Mouse (Mus musculus) c-Kit-positive CD71-negative TER-119-negative erythroid progenitor cells, embryonic 14.5 days (primary cell): ENCODE data around the gene Psg17.
"Not testable (repeated sequence)": the region's sequence is repeated elsewhere in the genome, so short reads cannot be mapped to it uniquely, and the experiment has no call there.

Experiments used
- DNase-seq: peaks from one replicate; pipeline ENCODE4 v3.0.0-alpha.2; 2013; ENCODE audit warnings: low read depth

Gene Psg17

DNA sequence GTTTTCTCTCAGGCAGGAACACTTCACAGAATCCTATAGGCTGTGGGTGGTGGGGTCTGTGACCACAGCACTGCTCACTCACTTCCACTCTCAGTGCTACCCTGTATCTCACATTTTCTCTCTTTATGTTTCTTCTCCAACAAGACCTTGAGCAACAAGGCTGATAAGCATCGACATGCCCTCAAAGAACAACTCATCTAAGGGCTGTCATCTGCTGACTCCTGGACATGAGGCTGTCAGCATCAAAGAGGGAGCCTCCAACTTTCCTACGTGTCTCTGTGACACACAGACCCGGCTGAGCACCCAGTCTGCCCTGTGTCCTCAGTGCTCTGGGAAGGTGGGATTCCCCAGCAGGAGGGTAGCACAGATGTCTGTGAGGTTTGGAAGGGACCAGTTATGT lies at the start of gene Psg17:
Gene Psg17, minus strand, starts transcription at position 101 of the 400 bp plus-strand sequence.
- no peak for DNase-seq

DNA sequence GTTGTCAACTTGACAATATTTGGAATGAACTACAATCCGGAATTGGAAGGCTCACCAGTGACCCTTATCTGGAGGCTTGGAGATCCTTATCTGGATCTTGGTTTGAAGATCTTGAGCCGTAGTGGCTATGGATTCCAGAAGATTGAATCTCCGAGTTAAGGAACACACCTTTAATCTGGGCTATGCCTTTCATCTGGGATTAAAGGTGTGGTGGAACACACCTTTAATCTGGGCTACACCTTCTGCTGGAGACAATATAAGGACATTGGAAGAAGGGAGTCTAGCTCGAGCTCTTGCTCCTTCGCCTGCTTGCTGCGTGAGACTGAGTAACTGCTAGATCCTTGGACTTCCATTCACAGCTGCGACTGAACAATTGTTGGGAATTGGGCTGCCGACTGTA lies 49.6 kb upstream of the Psg17 start, which contains the start of gene Pglyrp1:
Gene Pglyrp1, plus strand, starts transcription at position 301 of the 400 bp plus-strand sequence.
- not testable (repeated sequence) for DNase-seq

DNA sequence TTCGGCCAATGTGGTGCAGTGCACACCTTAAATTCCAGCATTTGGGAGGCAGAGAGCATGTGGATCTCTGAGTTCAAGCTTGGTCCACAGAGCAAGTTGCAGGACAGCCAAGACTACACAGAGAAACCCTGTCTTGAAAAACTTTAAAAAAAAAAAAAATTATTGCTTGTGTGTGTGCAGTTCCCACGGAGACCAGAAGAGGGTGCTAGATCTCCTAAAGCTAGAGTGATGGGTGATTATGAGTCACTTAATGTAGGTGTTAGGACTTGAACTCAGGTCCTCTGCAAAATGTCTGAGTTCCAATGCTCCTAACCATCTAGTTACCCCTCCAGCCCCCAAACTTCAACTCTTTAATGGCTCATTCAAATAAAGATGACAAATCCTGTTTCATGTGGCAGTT lies 47.1 kb upstream of the Psg17 start:
- no peak for DNase-seq

DNA sequence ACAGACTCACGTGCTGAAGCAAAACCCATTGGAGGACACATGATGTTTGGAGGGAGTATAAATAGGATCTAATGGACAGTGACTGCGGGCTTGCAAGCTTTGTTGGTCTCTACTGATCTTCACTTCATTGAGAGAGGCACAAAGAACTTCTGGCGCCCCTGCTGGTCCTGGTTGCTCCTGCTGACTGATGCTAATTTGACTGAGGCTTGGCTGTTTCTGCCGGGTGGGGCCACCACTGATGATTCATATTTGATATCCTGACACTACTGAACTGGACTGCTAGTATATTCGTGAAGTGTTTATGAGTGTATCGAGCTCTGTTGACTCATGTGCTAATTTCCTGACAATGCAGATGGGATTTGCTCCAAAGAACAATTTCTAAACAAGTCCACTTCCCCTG lies 41.4 kb upstream of the Psg17 start:
- no peak for DNase-seq

DNA sequence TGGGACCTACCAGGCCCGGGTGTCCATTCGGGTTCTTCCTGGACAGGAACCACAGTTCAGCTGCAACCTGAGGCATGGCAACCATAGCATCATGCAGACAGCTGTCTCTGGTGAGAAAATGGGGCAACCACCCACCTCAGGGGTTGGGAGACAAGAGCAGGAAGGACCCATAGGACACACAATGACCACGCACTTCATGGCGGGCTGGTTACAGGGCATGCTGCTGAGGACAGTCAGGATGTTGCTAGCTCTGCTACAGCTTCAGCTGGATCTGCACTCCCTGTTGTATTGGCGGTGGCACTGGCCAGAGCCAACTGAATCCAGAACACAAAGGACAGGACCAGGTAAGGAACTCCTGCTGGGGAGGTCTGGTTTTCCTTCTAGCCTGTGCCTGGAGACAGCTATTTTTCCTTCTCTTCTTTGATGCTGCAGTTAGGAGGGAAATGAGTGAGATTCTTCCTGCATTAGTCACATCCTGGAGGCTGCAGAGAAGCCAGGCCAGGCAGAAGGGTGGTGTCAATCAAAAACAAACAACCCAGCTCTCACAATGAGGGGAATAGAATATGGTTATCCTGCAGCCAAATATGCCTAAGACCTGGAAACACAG lies 37.0 kb upstream of the Psg17 start:
- no peak for DNase-seq

DNA sequence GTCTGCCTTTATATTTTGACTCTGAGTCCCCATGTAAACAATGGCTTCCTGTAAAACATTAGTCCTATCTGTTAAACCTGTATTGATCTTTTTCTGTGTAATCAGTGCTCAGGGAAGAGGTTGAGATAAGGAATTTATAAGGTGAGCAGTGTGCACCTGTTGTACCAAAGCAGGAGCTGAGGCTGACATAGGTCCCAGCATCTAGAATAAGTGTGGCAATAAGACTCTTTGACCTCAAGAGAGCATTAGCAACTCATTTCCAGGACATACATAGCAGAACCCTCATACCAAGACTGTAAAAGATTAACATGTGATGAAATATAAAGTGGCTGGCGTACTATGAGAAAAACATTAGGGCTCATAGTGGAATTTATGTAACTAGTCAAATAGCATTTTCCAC lies 27.0 kb upstream of the Psg17 start:
- DNase-seq: no peak

DNA sequence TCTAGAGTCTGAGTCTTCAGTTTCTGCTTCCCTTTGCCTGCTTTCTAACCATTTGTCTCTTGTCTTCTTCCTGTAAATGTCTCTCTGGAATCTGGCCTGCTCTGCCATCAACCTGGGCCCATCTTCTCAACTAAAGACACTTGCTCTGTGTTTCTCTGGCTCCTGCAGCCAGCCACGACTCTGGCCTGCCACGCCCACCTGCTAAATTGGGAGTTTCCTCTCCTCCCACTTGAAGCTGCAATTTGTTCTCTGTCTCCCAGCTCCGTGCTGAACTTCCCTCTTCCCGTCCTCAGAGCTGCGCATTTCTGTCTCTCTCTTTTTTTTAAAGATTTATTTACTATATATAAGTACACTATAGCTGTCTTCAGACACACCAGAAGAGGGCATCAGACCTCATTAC lies 23.4 kb upstream of the Psg17 start:
- DNase-seq: no peak

DNA sequence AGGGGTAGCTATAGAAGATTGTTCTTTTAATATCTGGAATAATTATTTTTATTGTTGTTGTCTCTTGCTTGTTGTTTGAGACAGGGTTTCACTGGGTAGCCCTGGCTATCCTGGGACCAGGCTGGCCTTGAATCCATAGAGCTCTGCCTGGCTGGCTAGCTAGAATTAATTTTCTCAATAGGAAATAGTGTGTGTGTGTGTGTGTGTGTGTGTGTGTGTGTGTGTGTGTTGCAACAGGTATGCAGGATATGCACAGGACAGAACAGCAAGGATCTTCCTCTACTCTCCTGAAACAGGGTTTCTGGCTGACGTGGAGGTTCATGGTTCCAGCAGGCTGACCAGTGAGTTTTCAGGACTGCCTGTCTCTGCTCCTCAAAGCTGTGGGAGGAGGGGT lies 19.8 kb upstream of the Psg17 start:
- no peak for DNase-seq

DNA sequence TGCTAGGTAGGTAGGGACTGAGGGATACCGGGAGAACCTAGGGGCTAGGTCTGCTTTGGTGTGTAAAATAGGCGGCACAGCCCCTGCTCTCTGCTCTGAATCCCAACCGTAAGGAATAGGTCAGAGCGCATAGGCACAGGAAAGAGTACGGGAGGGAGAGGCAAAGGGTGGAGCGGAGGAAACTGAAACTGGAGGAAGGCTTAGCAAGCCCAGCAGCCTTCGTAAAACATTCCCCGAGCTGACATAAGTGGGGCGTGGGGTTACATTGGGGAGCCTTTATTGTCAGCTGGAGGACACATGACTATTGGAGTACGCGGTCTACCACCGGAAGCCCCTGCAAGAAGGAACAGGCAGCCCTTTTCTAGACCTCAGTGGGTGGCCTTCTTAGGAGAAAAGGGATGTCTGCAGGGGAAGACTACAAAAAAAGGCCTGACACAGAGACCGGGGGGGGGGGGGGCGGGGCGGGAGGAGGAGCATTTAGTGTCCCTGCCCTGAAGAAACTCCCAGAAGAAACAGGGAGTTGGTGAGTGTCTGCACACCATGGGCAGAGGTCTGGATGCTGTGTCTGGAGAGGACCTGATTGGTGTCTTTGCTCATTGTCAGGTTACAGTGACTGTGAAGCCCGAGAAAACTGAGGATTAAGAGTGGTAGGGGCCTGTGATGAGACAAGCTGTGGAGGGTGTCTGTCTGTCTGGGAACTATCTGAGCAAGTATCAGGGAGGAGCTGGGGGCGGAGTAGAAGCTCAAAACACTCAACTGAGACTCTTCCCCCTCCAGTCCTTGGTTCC lies 19.2 kb upstream of the Psg17 start:
- DNase-seq: peak; percentile 33

DNA sequence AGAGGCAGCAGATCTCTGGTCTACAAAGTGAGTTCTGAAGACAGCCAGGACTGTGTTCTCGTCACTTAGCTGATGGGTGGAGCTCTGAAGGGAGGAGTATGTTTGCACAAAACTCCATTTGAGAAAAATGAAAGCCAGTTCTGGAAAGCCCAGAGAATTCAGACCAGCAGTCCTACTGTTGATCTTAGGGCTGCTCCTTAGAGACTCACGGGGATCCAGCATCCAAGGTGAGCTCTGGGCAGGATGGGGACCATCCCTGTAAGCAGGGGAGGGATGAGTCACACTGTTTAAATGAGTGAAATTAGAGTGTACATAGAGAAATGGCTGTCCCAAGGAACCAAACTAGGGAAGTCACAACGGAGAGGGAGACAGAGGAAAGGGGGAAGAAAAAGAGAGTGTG lies 18.5 kb upstream of the Psg17 start, which contains the start of gene Mill2:
Gene Mill2, plus strand, starts transcription at position 102 of the 400 bp plus-strand sequence.
- no peak for DNase-seq

DNA sequence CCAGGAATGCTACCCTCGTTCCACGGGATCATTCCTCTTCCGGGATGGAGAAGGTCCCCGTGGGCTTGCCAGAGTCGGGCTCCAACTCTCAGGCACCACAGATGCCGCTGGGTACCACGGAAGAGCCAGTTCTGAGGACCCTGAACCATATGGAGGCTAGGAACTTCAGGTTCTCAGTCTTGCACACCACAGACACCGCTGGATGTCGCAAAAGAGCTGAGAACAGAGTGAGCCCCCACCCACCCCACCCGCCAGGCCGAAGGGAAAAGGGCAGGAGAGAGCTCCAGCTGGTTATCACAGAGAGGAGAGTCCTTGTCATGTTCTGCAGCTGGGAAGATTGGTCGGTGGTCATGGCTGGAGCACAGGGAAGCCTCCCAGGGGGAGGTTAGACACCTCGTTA lies 10.9 kb upstream of the Psg17 start:
- DNase-seq: no peak

DNA sequence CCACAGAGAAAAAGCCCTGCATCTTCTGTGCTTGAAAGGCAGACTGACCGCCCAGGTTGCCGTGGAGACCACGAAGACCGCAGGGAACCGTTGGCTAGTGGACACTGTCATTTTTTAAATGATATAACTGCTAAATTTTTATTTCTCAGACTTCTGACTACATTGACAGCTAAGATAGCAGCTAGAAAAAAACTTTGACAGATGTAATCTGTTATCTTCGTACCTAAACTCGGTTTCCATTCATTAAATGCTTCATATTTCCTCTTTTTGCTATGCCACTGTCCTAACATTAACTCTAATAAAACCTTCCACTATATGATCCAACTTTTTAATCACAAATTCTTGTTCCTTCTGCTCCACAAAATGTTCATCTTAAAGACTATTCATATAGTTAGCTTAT lies 8.1 kb upstream of the Psg17 start:
- DNase-seq: no peak

DNA sequence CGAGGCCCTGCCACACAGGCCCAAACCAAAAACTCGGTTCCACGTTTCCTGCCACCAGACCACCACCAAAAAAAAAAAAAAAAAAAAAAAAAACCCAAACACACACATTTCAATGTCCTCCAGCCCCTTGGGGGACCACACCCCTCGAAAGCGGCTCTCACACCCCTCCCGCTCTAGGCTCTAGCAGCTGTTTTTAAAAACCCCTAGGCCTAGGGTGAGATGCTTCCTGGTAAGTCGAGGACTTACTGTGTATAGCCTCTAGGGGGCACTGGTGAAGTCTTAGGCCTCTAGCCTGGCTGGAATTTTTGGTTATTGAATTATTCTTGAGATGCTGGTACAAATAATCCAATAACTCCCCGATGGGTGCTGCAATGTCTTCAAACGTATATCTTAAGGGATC lies 7.2 kb upstream of the Psg17 start:
- no peak for DNase-seq

DNA sequence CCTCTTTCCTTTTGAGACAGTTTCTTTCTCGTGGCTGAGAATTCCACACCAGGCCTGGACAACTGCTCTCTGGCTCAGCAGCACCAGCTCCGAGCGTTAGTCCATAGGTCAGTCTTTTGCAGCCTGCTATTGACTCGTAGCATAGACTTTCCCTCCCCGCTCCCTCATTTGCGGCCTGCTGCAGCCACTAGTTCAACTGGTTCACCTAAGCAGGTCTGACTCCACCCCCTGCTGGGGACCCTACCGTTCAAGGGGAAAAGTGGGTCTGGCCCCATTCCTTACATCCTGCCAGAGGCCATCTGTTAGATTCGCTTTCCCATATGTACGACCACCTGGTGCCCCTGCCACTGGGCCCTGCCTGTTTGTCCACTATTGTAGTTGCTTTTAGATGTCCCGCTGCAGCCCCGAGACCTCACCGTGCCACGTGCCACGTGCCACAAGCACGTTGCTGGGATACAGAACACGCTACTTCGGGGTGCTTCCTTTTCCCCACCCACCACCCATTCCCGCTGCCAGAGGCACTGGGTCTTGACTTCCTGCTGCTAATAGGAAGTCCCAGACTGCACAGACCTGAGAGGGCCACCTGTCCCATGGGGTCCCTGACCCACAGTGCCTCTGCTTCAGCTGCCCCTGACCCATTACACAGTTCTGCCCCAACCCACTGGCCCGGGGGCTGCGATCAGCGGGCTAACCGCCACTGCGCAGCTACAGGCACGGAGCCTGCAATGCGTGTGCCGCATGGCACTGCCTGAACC lies 6.6 kb upstream of the Psg17 start:
- no peak for DNase-seq

DNA sequence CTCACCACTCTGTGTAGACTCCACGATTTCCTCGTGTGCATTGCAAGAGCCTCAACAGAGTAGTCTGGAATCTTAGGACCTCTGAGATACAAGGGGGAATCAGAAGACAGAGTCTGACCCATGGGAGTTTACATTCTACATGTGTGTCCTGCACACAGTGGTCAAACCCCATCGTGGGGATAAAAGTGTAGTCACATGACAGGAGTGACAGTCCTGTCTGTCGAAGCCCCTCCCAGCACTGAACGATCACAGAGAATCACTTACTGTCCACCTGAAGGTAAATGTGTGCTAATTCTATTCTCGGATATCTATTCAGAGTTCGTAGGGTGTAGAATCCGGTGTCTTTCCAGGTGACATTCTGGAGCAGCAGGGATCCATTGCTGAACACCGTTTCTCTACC lies 3.1 kb downstream of the Psg17 start:
- DNase-seq: no peak

DNA sequence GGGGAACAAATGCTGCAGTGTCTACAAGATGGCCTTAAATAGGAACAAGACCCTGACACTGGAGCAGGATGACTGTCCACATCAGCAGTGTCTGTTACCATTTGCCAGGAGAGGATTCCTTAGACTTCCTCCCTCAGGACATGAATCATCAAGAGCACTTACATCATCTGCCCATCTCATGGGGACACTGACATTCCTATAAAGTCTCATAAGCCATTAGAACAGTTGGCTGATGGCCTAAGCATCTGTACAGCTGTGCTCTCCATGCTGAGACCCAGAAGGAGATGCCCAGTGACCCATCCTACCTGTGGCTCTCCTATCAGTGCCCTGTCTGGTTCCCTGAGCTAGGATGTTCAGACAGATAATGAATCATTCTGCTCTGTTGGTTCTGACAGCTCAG lies 17.9 kb downstream of the Psg17 start:
- no peak for DNase-seq

DNA sequence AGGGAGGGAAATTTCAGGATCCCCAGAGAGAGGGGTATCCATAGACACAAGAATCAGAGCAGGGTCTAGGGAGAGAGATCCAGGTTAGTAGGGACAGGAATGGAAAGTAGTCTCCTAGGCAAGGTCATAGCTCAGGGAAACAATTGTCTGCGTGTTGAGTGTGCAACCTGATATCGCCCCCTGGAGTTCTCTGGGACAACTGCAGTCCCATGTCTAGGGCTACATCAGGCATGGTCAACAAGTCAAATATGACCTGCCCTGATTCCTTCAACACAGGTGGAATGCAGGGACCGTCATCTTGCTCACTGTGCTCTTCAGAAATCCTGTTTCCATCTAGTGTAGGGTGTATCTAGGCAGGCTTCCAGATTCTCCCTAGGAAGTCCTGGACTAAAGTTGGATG lies 22.3 kb downstream of the Psg17 start:
- DNase-seq: no peak

DNA sequence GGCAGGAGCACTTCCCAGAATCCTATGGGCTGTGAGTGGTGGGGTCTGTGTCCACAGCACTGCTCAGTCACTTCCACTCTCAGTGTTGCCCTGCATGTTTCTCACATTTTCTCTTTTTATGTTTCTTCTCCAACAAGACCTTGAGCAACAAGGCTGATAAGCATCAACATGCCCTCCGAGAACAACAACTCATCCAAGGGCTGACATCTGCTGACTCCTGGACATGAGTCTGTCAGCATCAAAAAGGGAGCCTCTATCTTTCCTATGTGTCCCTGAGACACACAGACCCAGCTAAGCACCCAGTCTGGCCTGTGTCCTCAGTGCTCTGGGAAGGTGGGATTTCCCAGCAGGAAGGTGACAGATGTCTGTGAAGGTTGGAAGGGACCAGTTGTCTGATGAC lies 23.0 kb downstream of the Psg17 start, which contains the start of gene Psg19:
Gene Psg19, minus strand, starts transcription at position 101 of the 400 bp plus-strand sequence.
- no peak for DNase-seq

DNA sequence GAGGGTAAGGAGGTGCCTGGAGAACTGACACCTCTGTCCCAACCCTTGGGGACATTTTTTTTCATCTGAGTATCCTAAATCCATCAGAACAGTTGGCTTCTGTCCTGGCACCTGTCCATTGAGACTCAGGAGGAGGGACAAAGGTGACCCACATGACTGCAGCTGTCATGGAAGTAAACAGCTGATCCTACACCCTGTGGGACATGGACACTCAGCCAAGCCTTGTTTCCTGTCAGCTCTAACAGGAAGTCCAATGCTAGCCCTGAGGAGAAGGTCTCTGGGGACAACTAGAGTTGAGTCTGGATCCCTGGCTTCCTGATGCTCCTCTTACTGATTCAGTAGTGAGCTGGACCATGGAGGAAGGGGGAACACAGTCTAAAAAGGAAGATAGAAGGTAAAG lies 30.7 kb downstream of the Psg17 start:
- DNase-seq: not testable (repeated sequence)

DNA sequence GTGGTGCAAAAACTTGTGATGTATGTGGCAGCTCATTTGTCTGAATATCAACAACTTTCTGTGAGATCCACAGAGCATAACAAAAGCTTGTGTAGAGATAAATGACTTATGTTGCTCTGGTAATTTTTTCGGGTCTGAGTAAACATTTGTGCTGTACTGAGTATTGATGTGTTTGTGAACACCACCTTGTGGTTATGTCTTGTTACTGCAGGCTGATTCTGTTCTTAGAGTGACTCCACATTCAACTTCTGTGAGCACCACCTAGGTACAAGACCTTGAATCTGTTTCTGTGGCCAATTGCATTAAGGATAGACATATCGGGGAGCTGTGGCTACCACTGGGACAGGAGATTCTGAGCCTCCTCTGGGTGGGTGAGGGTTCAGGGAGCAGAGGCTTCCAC lies 40.1 kb downstream of the Psg17 start:
- not testable (repeated sequence) for DNase-seq

DNA sequence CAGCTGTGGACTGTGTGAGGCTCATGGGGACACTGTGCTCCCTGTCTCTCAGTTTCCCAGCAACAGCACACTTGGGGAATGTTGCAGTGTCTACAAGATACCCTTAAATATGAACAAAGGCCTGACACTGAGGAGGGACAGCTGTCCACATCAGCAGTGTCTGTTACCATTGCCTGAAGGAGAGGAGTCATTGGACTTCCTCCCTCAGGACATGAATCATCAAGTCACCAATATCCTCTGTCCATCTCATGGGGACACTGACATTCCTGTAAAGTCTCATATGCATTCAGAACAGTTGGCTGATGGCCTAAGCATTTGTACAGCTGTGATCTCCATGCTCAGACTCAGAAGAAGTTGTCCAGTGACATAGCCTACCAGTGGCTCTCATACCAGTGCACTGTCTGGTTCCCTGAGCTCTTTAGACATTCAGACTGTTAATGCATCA lies 42.0 kb downstream of the Psg17 start:
- DNase-seq: no peak
